Mouse (Mus musculus): Measurements from ENCODE around the gene Rps6kl1.
A peak's percentile ranks its signal among the peaks of the same experiment; 100 is the strongest.

Gene Rps6kl1

GRCm38 (mm10) chr12:85141096-85141495, 10.0 kb downstream of the Rps6kl1 start:
- peak in 1 of 2 experiments; percentile 13 for DNase-seq (ENCODE audit: low spot score in 2 of 2)

DNA sequence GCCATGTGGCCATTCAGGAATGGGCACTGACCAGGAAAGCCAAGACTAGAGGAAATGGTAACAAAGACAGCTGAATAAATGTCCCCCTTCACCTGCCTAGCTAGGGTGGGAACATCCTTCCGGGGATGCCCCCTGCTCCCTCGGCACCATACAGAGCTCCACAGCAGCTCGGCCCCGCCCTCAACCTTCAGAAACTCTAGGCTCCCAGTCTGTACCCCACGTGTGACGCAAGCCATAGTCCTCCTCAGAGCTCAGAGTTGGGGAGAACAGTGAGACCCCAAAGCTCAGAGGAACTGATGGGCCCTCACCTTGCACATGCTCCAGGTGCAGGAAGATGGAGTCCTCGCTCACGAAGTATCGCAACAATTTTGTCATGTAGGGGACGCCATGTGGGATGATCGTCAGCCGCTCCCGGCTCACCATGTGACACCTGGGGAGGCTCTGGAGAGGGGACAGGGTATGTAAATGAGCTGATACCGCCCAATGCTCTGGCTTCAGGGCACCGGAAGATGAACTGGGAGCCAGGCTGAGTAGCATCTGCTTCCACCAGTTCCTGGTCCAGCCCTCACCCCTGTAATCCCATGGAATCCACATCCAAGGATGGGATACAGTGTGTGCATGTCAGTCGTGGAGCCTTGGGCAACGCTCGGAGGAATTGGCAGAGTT, 10.9 kb downstream of the Rps6kl1 start:
- peak in 1 of 2 experiments; percentile 23 for DNase-seq (ENCODE audit: low spot score in 2 of 2)

DNA sequence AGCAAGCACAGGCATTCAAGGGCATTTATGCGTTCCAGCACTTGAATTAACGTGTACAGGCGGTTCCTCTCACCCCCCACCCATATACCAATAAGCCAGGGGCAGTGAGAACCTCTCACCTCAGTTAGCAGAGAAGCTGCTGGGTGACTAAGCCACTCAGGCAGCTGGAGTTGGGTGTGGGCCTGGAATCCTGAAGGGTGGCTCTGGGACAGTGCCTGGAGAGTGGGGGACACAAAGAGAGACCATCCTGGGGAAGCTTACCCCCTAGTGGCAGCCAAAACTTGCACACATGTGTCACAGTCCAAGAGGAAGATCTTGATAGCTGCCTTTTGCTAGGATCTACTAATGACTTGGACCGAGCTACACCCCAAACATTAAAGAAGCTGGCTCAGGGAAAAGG, 14.4 kb downstream of the Rps6kl1 start:
- peak in 1 of 2 experiments; percentile 21 for DNase-seq (ENCODE audit: low spot score in 2 of 2)

DNA sequence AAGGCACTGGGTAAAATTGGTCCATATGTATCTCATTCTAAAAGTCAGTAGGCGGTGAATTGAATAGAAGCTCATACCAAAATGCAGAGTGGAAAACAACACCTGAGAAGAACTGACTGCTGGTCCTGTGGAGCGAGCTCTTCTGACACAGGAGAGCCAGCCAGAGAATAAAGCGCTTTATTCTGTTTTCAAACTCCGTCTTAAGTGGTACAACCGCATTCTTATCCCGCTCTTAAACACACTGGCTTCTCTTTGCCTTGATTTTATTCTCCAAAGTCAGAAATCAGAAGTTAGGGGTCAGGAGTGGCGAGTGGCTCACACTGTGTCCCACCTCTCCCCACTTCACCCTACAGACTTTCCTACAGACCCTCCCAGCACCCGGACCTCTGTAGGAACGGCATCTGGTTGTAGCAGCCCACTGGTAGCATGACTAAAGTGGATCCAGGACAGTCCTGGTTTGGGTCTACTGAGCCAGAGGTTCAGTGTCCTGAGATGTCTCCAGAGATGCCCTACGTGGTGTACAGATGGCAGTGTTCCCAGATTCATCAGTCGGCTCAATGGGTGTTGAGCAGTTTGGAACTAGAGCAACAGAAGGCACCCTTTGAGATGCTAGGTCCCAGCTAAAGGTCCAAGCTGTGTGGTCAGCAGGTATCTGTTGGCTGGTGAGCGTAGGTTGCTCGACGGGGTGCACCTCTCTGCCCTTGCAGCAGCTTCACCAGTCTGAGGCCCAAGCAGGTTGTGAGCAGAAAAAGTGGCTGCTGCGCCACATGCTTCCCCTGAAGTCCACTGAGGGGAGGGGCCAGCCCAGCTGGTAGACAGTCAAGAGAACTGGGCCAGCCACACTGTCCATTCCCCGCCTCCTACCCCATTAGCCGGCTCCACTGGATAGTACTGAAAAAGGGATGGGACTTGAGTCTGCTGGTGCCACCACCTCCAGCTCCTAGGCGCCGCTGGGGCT, 15.3 kb downstream of the Rps6kl1 start:
- peak in 1 of 2 experiments; percentile 32 for DNase-seq (ENCODE audit: low spot score in 2 of 2)

DNA sequence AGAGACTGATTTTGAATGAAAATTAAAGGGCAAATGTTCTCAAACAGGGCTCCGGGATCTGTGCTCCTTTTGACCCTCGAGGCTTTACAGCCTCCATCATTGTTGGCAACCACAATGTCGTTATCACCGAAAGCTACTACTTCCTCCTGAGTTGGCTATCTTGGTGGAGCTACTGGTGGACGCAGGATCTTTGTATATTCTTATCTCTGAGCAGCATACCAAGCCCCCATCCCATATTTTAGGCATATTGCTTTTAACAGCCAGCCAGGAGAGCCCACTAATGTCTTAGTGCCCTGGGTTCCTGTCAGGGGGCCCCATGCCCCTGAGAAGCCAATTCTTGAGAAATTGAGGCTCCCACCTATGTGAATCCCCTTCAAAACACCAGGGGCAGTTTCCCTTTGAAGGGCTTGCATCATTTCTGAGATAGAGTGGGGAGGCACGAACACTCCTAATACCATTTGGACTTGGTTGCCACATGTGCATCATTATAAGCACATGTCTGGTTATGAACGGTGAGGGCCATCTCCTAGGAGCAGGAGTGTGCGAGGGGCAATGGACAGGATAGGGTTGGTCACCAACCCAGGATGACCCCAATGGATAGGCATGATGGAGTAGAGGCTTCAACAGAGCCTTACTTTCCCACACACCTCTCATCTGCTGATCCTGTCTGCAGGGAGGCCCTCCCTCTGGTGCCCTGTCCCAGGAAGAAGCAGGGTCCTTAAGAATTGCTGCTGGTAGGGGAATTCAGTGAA, 16.8 kb downstream of the Rps6kl1 start:
- DNase-seq (ENCODE audit: low spot score in 2 of 2): peak in 1 of 2 experiments; percentile 17

GRCm38 (mm10) chr12:85131361-85131760, 19.7 kb downstream of the Rps6kl1 start:
- peak in 1 of 2 experiments; percentile 20 for DNase-seq (ENCODE audit: low spot score in 2 of 2)

GRCm38 (mm10) chr12:85129426-85129978, 21.6 kb downstream of the Rps6kl1 start:
- DNase-seq (ENCODE audit: low spot score in 2 of 2): peak in 1 of 2 experiments; percentile 16

- peak in 1 of 2 experiments; percentile 53 for DNase-seq (ENCODE audit: low spot score in 2 of 2)
Measured at GRCm38 (mm10) chr12:85126986-85127603, 24.0 kb downstream of the Rps6kl1 start.

GRCm38 (mm10) chr12:85124751-85125150, 26.3 kb downstream of the Rps6kl1 start:
- no peak for DNase-seq (ENCODE audit: low spot score in 2 of 2)

DNA sequence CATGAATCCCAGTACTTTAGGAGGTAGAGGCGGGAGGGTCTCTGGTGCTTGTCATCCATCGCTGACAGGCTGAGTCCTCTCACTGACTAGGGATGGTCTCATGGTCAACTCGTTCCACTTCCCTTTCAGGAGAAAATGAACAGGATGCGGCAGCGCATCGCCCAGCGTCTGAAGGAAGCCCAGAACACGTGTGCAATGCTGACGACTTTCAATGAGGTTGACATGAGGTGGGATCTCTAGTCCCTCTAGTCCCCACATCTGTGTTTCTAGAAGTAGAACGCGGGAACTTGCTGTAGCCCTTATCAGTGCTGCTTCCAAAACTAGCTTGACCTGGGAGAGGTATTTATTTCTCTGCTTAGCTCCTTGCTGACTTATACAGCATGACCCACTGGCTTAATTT, 27.4 kb downstream of the Rps6kl1 start:
- no peak for DNase-seq (ENCODE audit: low spot score in 2 of 2)

DNA sequence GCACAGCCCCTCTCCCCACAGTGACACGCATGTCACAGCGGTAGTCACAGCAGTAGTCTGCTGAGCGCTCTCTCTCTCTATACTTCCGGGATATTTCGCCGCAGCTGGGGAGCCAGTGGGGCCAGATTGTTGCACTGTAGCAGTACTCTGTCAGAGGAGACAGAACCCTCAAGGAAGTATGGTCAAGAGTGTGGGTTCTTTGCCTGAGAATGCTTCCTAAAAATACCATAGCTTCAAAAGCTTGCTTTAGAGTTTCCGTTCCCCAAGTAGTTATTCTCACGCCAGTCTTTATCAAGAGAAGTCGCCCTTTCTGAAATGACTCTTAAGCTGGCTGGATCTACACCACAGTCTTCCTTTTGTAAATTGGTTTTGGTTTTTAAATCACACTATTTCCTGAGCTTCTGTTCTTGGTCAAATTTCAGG, 27.9 kb downstream of the Rps6kl1 start:
- peak in 1 of 2 experiments; percentile 23 for DNase-seq (ENCODE audit: low spot score in 2 of 2)

- DNase-seq (ENCODE audit: low spot score in 2 of 2): no peak
Measured at GRCm38 (mm10) chr12:85121806-85122459, 29.1 kb downstream of the Rps6kl1 start.

- no peak for DNase-seq (ENCODE audit: low spot score in 2 of 2)
Measured at GRCm38 (mm10) chr12:85115678-85116077, 35.4 kb downstream of the Rps6kl1 start.

DNA sequence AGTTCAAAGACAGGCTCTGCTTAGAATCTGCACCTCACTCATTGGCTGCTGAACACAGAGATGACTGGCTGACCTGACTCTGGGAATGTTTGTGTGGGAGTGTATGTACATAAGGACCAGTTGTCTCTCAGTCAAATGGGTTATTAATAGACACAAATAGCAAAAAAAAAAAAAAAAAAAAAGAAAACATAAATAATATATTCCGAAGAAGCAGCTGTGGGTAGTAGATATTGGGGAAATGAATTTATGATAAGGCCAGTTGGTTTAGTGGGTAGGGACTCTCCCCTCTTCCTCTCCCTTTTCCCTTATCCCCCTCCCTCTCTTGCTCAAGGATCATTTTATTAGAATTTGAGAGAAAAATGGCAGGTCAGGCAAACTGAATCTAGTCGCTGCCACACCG, 37.1 kb downstream of the Rps6kl1 start:
- DNase-seq (ENCODE audit: low spot score in 2 of 2): no peak

DNA sequence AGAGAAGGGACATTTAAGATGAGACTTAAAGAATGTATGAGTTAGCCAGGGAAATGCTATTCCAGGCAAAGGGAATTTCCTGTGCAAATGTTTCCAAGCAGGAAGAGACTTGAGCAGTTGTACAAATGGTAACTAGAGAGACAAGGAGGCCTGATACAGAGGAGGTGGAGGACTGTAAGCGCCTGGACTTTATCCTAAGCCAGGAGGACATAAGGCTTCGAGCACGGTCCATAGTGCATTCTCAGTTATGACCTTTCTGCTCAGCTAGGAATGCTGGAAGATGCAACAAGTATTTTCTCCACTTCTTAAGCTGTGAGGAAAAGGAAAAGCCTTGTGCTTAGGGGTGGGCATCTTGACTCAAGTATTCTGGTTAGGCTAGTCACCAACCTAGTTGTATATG, 37.7 kb downstream of the Rps6kl1 start:
- DNase-seq (ENCODE audit: low spot score in 2 of 2): no peak

DNA sequence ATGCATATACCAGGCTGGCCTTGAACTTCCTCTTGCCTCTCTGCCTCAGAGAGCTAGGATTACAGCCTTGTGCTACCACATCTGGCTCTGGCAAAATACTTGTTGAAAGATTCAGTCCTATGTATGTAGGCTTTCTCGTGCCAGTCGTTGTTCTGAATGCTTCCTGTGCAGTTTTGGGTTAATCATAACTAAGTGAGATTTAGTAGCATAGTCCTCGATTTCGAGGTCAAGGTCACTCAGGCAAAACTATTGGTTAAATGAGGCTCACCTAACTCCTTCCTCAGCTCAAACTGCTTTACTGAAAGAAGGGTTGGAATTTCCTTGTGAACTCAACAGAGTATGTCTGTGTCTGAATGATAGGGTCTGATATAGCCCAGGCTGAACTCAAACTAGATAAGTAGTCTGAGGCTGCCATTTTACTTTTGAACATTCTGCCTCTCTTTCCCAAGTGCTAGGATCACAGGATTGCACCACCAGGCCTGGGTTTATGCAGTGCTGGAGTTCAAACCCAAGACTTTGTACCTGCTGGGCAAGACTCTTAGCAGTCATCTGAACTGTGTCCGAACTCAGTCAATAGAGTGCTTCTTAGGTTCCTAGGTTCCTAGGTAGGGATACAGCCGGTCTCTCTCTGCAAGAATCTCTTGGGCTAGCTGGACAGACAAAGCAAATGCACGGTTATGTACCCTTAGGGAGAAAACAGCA, 38.4 kb downstream of the Rps6kl1 start:
- no peak for DNase-seq (ENCODE audit: low spot score in 2 of 2)

DNA sequence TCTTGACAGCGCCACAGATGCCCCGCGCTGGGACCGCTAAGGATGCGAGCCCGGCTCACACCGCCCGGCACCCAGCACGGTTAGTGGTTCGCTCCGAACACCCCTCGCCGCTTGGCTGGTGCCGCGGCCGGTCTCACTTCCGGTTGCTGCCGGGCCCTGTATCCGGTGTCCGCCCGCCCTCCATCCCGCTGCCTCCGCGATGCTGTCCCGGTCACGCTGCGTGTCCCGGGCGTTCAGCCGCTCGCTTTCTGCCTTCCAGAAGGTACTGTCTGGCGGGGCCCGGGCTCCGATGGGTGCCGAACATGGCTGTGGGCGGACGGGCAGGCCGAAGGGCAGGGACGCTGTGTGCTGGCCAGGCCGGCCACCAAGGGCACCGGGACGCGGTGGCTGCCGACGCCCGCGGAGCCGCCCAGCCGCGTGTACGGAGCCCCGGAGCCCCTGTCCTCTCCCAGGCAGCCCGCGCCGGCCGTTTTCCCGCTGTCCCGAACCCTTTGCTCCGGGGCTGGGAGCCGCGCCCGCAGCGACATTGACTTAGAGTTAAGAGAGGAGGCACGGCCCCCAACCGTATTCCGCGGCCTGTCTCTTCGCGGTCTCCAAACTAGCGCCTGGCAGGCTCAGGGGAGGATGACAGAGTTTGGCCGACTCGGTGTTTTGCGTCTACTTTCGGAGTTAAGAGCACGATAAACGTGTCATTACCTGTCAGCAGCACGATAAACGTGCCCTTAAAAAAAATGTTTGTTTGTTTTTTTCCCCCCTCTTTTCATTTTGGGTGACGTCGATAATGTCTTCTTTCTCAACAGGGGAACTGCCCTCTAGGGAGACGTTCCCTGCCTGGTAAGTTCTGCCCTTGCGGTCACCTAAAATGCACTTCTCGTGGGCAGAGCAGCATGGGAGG, 40.1 kb downstream of the Rps6kl1 start, which contains the start of the genes Prox2 and Dlst:
TSS of gene Prox2 (minus strand) at position 62 of the 895 bp plus-strand sequence.
TSS of gene Dlst (plus strand) at position 136 of the 895 bp plus-strand sequence.
- DNase-seq (ENCODE audit: low spot score in 2 of 2): peak; percentile 93

- no peak for DNase-seq (ENCODE audit: low spot score in 2 of 2)
Measured at GRCm38 (mm10) chr12:85110011-85110697, 40.9 kb downstream of the Rps6kl1 start.

All from right cerebral cortex, postnatal 10 days (tissue).